Mouse (Mus musculus): ENCODE data around the gene Abcg4.
"Not testable (repeated sequence)": the region's sequence is repeated elsewhere in the genome, so short reads cannot be mapped to it uniquely, and the experiment has no call there.

Abcg4 gene

GRCm38 (mm10) chr9:44288076-44288958 is at the start of gene Abcg4:
TSS of gene Abcg4 (minus strand) at chr9:44288615.
- H3K36me3 ChIP-seq (ENCODE audit: control insufficient read depth, insufficient read depth, low read length, poor library complexity, severe bottlenecking): peaks cover 2% of the 10 kb centered on the region; the same call in 1 of the 2 replicates
- no peaks in the 10 kb centered on the region for H3K27me3 ChIP-seq (ENCODE audit: control insufficient read depth, insufficient read depth, low read length, poor library complexity, severe bottlenecking)
- DNase-seq (ENCODE audit: low read depth, low spot score): peak; percentile 18

GRCm38 (mm10) chr9:44337436-44338169 is 49.2 kb upstream of the Abcg4 start:
- no peaks in the 10 kb centered on the region for H3K36me3 ChIP-seq (ENCODE audit: control insufficient read depth, insufficient read depth, low read length, poor library complexity, severe bottlenecking)
- no peaks in the 10 kb centered on the region for H3K27me3 ChIP-seq (ENCODE audit: control insufficient read depth, insufficient read depth, low read length, poor library complexity, severe bottlenecking)
- no peak for DNase-seq (ENCODE audit: low read depth, low spot score)

- no peaks in the 10 kb centered on the region for H3K27me3 ChIP-seq (ENCODE audit: control insufficient read depth, insufficient read depth, low read length, poor library complexity, severe bottlenecking)
- H3K36me3 ChIP-seq (ENCODE audit: control insufficient read depth, insufficient read depth, low read length, poor library complexity, severe bottlenecking): no peaks in the 10 kb centered on the region
- DNase-seq (ENCODE audit: low read depth, low spot score): no peak
These were observed 48.5 kb upstream of the Abcg4 start for GRCm38 (mm10) chr9:44336964-44337363.

GRCm38 (mm10) chr9:44336513-44336912 is 48.1 kb upstream of the Abcg4 start:
- not testable (repeated sequence) for DNase-seq (ENCODE audit: low read depth, low spot score); H3K27me3 ChIP-seq (ENCODE audit: control insufficient read depth, insufficient read depth, low read length, poor library complexity, severe bottlenecking); H3K36me3 ChIP-seq (ENCODE audit: control insufficient read depth, insufficient read depth, low read length, poor library complexity, severe bottlenecking)

- no peaks in the 10 kb centered on the region for H3K36me3 ChIP-seq (ENCODE audit: control insufficient read depth, insufficient read depth, low read length, poor library complexity, severe bottlenecking)
- DNase-seq (ENCODE audit: low read depth, low spot score): no peak
- no peaks in the 10 kb centered on the region for H3K27me3 ChIP-seq (ENCODE audit: control insufficient read depth, insufficient read depth, low read length, poor library complexity, severe bottlenecking)
These were observed 47.6 kb upstream of the Abcg4 start for GRCm38 (mm10) chr9:44336093-44336406.

GRCm38 (mm10) chr9:44335331-44336092 is 47.1 kb upstream of the Abcg4 start:
- Histone ChIP-seq H3K36me3 (ENCODE audit: control insufficient read depth, insufficient read depth, low read length, poor library complexity, severe bottlenecking) (no peaks in the 10 kb centered on the region), H3K27me3 (ENCODE audit: control insufficient read depth, insufficient read depth, low read length, poor library complexity, severe bottlenecking) (no peaks in the 10 kb centered on the region)
- DNase-seq (ENCODE audit: low read depth, low spot score): no peak

- Histone ChIP-seq H3K27me3 (ENCODE audit: control insufficient read depth, insufficient read depth, low read length, poor library complexity, severe bottlenecking) (no peaks in the 10 kb centered on the region), H3K36me3 (ENCODE audit: control insufficient read depth, insufficient read depth, low read length, poor library complexity, severe bottlenecking) (no peaks in the 10 kb centered on the region)
- DNase-seq (ENCODE audit: low read depth, low spot score): peak; percentile 99
These were observed 46.2 kb upstream of the Abcg4 start, which contains the start of gene H2afx for GRCm38 (mm10) chr9:44334396-44335330. TSS of gene H2afx (plus strand) at chr9:44334694.

GRCm38 (mm10) chr9:44332918-44333638 is 44.7 kb upstream of the Abcg4 start:
- Histone ChIP-seq H3K27me3 (ENCODE audit: control insufficient read depth, insufficient read depth, low read length, poor library complexity, severe bottlenecking) (no peaks in the 10 kb centered on the region), H3K36me3 (ENCODE audit: control insufficient read depth, insufficient read depth, low read length, poor library complexity, severe bottlenecking) (no peaks in the 10 kb centered on the region)
- no peak for DNase-seq (ENCODE audit: low read depth, low spot score)

- H3K36me3 ChIP-seq (ENCODE audit: control insufficient read depth, insufficient read depth, low read length, poor library complexity, severe bottlenecking): no peaks in the 10 kb centered on the region
- peak; percentile 16 for DNase-seq (ENCODE audit: low read depth, low spot score)
These were observed 42.3 kb upstream of the Abcg4 start for GRCm38 (mm10) chr9:44330736-44331135.

GRCm38 (mm10) chr9:44327926-44328325 is 39.5 kb upstream of the Abcg4 start:
- Histone ChIP-seq H3K27me3 (ENCODE audit: control insufficient read depth, insufficient read depth, low read length, poor library complexity, severe bottlenecking) (no peaks in the 10 kb centered on the region), H3K36me3 (ENCODE audit: control insufficient read depth, insufficient read depth, low read length, poor library complexity, severe bottlenecking) (no peaks in the 10 kb centered on the region)
- no peak for DNase-seq (ENCODE audit: low read depth, low spot score)

More at GRCm38 (mm10) chr9:44330736-44331135, 42.3 kb upstream of the Abcg4 start:
- H3K27me3 ChIP-seq (ENCODE audit: control insufficient read depth, insufficient read depth, low read length, poor library complexity, severe bottlenecking): no peaks in the 10 kb centered on the region

- Histone ChIP-seq H3K27me3 (ENCODE audit: control insufficient read depth, insufficient read depth, low read length, poor library complexity, severe bottlenecking) (no peaks in the 10 kb centered on the region), H3K36me3 (ENCODE audit: control insufficient read depth, insufficient read depth, low read length, poor library complexity, severe bottlenecking) (no peaks in the 10 kb centered on the region)
- DNase-seq (ENCODE audit: low read depth, low spot score): no peak
These were observed 38.8 kb upstream of the Abcg4 start for GRCm38 (mm10) chr9:44327064-44327711.

- H3K27me3 ChIP-seq (ENCODE audit: control insufficient read depth, insufficient read depth, low read length, poor library complexity, severe bottlenecking): no peaks in the 10 kb centered on the region
- DNase-seq (ENCODE audit: low read depth, low spot score): peak; percentile 86
- H3K36me3 ChIP-seq (ENCODE audit: control insufficient read depth, insufficient read depth, low read length, poor library complexity, severe bottlenecking): no peaks in the 10 kb centered on the region
These were observed 38.1 kb upstream of the Abcg4 start for GRCm38 (mm10) chr9:44326371-44327063.

Data from splenic B cell, adult 2 months (primary cell).